Mouse (Mus musculus) erythroblast, embryonic 14.5 days (primary cell): ENCODE data around the gene Cuzd1.

Source experiments
- GATA1 ChIP-seq: IDR thresholded peaks from 2 replicates; pipeline ENCODE4 v1.6.1; 2012; ENCODE audit warnings: low read length, inconsistent platforms, mixed read lengths
- TAL1 ChIP-seq: IDR thresholded peaks from 3 replicates; pipeline ENCODE4 v1.6.1; 2012; ENCODE audit warnings: low read length, inconsistent platforms, mixed read lengths

DNA sequence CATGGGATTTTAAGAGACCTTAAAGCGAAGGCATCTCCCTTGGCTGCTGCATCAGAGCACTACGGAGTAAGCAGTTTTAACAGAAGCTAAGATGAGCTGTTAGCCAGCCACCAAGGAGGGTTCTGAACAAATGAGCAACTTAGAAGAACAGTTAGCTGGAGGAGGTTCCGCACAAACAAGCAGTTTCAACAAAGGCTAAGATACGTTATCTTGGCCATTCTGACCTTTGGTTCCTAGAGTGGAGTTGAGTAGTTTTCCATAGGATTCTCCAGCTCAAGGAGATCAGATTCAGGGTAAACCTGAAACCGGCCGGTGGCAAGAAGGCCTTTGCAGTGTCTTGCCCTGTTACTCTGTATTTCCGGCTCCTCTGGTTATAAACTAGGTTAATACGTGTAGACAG is 42.0 kb upstream of the Cuzd1 start:
- TF ChIP-seq TAL1 = no peak
- no peak for TF ChIP-seq GATA1
